Mouse (Mus musculus) kidney, postnatal 4 days (tissue): ENCODE data around the gene Gucy2f.
"Not testable (repeated sequence)": the region's sequence is repeated elsewhere in the genome, so short reads cannot be mapped to it uniquely, and the experiment has no call there.

ENCODE experiments used
- DNase-seq, 2 experiments: peaks; one replicate each; pipeline ENCODE4 v3.0.0; 2021; ENCODE audit warnings: mixed read lengths in 2 of 2

Gucy2f gene

DNA sequence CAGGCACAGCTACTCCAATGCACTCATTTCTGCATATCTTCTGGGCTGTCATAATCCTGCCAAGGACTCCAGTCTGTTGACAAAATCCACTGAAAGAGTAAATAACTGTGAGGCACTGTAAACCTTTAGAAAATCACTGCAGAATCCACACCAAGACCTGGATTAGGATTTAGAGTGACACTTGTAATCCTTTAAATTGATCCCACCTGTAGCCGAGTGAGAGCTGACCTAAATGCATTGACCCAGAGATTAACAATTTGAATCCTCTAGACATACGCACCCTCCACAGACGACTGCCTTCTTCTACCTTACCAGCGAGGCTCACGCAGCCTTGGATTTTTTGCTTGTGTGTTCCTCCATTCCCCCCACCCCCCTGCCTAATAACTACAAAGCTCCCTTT lies at the start of gene Gucy2f:
Gucy2f (minus strand) TSS at position 101 of the 400 bp plus-strand sequence.
- DNase-seq, result no peak

DNA sequence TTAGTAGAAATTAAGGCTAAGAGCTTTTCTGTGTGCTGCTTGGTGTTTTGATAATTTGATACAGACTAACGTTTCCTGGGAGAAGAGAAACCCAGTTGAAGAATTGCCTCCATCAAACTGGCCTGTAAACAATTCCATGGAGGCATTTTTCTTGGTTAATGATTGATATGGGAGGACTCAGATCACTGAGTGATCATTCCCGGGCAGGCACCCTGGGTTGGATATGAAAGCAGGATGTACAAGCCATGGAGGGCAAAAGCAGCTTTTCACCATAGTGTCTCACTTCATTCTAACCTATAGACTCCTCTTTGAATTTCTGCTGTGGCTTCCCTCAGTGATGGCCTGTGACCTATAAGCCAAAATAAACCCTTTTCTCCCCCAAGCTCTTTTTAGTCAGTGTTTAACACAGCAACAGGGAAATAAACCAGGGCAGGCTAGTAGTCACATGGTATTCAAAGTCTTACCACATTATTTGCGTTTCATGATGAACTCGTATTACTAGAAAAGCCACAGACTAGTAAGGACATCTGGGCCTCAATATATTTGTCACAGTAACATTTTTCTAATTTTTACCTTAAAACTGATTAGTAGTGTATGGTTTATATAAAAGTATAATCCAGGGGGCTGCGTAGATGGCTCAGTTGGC lies 49.1 kb upstream of the Gucy2f start:
- no peak for DNase-seq

DNA sequence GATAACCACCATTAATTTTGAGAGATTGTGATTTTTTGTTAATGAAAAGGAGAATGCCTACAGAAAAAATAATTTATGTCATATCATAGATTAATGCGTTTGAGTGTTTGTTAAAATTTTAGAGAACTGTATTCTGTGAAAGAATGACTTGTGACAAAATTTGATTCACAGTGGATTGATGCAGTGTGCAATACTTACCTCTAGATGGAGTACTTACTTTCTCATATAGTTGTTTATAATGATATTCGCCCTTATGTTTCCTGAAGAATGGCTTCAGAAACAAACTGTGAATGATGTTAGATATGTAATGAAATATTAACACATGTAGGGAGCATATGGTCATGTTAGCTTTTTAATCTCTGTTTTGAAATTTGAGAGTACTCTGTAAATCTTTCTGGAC lies 40.4 kb upstream of the Gucy2f start:
- no peak for DNase-seq

DNA sequence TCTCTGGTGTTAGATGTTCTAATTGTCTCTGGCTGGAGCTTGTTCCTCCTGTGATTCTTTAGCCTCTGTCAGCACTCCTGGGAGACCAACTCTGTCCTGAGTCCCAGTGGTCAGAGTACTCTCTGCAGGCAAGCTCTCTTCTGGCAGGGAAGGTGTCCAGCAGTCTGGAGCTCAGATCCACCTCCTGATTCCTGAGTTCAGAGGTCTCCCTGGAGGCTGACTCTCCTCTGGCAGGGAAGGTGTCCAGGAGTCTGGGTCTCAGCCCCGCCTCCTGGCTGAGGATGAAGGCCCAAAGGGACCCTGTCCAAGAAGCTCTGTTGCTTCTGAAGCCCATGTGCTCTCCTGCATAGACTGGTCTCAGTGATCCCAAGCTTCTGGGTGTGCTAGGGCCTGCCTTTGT lies 39.4 kb upstream of the Gucy2f start:
- not testable (repeated sequence) for DNase-seq

DNA sequence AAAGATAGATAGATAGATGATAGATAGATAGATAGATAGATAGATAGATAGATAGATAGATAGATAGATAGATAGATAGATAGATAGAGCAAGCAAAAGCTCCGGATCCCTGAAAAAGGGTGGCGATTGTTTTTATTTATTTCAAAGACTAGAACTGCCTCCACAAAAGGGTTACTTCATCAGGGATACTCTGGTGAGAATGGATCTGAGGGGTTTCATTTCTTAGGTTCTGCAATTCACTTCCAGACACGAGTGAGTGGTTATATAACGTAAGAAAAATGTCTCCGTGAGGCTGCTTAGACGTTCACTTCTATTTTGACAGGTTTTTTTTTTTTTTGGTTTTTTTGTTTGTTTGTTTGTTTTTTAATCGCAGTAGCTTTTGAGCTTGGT lies 32.0 kb upstream of the Gucy2f start:
- DNase-seq, result no peak

DNA sequence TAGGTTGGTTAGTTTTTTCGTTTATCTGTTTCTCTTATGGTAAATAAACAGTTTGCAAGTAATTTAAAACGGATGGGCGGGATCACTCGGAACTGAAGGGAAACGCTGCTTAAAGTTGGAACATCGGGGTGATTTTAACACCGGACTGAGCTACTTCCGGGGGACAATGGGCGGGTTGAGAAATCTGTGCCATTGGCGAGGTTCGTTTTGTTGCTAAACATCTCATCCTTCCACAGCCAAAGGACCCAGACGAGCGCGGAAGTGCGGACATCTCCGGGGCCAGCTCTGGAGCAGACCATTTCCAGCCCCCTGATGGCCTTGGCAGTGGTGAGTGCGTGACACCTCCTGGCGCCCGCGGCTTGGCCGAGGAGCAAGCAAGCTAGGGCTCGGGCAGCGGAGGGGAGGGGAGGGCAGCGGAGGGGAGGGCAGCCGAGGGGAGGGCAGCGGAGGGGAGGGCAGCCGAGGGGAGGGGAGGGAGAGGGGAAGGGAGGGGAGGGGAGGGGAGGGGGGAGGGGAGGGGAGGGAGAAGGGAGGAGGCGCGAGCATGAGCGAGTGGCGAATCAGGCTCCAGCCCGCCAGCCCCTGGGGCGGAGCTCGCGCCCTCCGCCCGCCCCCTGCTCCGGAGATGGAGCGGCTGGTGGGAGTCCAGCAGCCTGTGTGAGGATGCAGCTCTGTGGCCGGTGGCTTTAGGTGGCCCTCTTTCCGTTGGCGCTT lies 31.5 kb upstream of the Gucy2f start:
- peak; percentile 76 to 85 for DNase-seq

DNA sequence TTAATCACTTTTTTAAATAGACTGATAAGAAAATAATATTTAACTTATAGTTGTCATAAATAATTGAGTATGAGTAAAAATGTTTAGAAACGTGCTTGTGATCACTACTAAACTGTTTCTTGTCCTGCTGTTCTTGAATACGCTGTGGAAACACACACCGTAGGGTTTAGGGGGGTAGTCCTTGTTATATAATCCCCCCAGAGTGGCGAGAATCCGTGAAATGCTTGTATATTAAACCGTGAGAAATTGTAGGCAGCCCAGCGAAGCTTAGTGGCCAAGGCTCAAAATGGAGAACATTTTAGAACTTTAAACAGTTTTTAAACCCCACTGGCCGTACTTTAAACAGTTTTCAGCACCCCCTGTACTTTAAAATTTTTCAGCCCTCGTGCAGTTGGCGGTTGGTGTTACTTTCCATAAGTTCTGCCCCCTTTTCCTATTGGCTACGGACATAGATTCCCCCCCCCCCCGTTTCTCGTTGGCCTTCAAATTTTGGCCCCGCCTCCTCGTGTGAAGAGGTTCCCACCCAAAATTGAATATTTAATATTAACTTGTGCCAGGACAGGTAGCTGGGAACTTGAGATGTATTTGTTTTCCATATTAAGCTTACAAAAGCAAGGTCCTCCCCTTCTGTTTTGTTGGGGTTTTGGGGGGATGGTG lies 30.8 kb upstream of the Gucy2f start:
- DNase-seq, result peak; percentile 47 to 63

DNA sequence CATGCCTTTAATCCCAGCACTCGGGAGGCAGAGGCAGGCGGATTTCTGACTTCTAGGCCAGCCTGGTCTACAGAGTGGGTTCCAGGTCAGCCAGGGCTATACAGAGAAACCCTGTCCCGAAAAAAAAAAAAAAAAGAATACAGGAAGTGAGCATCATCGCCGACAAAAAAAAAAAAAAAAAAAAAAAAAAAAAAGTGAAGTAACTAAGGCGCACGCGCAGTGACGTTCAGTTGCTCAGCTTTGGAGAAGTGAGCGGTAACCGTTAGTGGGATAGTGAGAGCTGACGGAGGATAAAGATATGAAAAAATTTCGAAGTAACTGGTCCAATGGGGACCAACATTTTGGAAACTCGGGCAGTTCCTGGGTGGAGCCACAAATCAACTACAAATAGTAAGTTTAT lies 29.8 kb upstream of the Gucy2f start, which contains the start of gene Nxt2:
Nxt2 (plus strand) TSS at position 229 of the 400 bp plus-strand sequence.
- no peak for DNase-seq

DNA sequence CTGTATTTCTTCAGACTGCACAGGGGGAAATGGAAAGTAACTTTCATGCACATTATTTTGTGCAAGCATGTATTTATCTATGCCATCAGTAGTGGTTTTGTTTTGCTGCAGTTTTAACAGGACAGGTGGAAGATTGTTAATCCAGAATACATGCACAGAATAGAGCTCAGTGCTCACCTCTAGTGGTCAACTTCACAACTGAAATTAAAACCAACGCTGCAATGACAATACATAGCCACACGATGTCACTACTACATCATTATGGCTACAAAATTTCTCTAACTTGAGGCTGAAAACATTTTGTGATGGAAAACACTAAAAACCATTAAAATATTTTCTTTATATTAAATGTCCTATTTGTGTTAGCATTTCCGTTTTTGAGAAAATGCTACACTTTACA lies 3.6 kb upstream of the Gucy2f start:
- DNase-seq, result no peak

DNA sequence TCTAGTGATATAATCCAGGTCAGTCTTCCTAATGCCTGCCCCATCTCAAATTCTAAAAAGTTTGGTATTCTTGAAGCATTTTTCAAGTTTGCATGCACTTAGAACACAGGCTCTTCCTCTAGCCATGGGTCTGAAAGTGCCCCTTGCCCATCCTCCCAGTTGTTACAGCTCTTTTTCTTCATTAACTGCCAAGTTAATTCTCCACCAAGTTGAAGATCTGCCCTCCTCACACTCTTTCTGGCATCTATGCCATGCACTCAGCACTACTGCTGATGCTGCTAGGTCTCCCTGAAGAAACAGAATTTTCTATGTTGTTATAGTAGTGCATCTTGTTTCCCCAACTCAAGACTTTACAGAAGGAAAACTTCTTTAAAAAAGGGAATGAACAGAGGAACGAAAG lies 1.2 kb downstream of the Gucy2f start:
- no peak for DNase-seq

DNA sequence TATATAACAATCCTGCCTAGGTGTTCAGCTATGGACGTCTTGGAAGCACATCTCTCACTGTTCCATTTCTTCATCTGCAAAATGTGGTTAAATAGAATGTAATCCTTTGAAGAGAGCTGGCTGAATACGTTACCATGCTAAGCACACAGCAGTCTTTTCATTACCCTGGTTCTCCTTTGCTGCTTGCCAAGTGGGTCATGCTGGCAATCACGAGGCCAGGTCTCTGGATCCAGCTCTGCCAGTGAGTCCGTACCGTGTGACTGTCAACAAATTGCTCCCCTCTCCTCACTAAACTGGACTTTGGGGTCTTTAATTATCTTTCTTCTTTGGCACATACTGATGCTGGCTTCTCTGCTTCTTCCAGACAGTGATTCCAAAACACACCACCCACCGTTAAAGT lies 2.3 kb downstream of the Gucy2f start:
- peak in 1 of 2 experiments; percentile 17 for DNase-seq

DNA sequence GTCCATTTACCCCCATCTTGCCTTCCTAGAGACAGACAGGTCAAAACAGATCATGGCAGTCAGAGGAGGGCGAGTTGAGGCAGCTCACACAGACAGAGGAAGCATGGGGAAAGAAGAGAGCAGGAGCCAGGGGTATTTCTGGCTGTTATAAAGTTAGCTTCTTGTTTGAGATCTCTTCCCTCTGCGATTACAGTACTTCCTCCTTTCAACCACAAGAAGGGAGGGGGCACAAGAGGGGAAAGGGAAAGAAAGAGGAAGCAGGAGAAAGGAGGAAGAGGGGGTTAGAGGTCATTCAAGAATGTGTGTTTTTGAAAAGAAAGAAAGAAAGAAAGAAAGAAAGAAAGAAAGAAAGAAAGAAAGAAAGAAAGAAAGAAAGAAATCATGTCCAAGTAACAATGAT lies 6.4 kb downstream of the Gucy2f start:
- no peak for DNase-seq

DNA sequence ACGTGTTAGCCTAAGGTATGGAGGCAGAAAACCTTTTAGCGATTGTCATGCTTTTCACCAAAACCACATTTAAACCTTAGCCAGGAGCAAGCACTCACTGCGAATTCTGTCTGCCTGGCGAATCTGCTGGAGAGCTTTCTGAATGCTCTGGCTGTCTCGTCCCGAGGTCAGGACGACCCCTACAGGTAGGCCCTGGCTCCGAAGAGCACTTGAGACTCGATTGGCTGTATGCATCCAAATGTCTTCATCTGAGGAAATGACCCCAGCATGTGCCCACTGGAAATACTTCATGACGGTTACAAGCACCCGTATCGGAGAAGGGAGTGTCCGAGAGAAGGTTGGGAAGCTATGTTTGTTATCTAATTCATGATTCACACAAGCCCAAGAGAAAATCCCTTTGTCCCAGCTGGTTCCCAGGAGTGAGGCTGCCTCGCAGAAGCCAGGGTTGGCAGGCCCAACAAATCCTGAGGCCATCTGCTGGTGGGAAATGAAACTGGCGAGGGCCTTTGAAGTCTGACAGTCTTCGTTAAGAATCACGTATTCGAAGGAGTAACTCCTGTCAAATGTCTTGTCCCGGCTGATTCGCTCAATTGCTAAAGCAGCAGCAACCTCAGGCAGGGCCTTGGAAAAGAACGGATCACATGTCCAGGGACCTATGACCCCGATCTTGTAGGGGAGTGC lies 7.6 kb downstream of the Gucy2f start:
- peak; percentile 67 to 72 for DNase-seq

DNA sequence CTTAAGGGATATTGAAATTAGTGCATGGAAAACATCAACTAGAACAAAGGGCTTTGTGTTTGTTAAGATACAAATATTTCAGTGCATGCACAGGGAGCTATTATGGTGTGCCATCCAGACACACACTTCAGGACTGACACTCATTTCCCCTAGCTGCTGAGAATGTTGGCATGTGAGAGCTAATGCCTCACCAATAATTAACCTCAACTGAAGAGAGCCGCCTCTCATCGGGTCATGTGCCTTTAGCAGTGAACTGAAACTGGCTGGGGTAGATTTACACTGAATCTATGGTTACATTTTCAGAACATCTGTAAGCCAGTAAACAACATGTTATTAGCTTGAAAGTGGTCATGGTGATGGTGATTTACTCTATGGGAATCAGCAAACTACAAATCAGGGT lies 14.7 kb downstream of the Gucy2f start:
- no peak for DNase-seq

DNA sequence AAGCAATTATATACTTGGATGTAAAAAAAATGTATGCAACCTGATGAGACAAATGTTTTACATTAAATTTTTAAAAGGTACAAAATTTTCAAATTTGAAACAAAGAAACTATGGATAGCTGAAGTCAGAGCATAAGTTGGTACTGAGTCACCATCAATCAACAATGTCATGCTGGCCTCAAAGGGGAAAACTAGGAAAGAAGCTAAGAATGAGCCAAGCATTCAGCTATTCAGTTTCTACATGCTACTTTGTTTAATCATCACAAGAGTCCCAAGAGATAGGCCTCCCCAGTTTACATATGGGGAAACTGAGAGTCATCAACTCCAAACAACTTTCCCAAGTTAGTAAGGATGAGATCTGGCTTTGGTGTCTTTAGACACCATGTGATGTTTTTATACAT lies 19.8 kb downstream of the Gucy2f start:
- no peak for DNase-seq

DNA sequence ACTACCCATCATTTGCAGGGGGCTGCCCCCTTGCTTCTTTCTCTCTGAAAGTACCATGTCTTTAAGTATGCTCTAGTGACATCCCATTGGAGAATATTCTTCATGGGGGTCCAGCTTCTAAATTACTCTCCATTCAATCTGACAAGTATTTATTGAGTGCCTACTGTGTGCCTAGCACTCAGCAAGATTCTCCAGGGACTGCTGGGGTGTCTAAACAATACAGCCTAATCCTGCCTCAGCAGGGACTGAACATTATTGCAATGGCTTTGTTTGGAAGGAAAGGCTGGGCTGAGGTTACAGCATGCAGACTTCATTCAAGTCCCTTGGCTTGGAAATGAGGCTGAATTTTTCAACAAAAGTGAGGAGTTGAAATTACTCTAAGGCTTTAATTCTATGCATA lies 81.0 kb downstream of the Gucy2f start:
- DNase-seq, result no peak

DNA sequence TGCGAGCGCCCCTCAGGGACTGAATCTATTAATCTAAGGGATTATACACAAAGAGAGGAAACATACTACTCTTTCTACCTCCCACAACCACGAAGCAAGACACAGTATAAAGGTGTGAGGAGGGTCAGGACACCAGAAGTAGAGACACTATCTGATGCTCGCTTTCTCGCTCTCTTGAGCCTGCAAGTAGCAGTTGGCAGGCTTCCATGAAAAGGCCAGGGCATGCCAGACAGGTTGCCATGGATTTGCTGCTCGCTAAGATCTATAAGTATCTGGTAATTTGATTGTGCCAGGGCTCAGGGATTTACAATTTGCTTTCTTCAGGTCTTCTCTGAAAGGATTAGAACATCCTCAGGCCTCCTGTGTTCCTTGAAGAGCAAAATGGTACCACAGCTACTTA lies 85.5 kb downstream of the Gucy2f start:
- no peak for DNase-seq

DNA sequence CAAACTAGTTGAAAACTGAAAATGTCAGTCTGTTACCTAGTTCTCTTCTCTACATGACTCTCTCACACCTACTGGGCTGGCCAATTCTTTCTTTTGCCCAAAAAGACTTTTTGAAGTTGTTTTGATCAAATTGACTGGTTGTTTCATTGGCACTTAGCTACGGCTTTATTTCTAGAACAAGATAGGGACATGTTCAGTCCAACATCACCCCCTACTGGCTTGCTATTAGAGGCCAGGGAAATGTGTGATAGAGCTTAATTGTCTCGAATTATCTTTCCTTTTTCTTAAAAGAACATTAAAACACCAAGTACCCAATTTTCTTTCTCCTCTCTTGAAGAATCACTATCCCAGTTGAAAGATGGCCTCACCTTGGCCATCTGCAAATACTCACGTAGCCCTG lies 99.8 kb downstream of the Gucy2f start:
- DNase-seq, result peak; percentile 15 to 28

DNA sequence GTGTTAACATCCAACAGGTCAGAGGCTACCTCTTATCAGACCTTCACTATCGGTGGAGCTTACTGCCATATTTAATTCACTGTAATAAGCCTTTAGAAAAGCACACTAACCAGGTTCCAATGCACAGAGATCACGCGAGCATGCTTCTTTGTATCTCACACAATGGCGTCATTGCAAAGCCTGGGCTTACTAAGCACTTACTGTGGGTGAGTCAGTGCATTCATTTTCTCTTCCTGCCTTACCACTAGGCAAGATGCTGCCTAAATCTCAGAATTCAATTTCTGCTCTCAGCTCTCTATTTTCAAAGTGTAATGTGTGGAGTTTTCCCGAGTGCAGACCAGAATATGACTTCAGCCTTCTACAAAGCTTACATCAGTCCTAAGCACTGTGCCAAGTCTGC lies 101.2 kb downstream of the Gucy2f start:
- DNase-seq, result no peak

DNA sequence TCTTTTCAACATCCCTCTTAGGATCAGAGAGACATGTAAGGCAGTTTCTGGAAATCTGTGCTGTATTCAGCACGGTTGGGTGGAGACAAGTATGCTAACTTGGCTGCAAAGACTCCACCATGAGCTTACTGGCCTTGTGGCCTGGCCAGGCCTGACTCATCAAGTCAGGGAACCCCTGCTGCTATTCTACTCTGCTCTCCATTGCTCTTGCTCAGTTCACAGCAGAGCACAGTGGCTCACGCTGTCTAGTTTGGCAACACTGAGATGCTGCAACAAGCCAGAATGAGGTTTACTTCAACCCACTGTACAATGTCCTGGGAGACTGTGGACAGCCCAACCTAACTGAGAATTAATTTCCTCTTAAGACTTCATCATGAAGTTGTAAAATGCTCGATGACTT lies 134.1 kb downstream of the Gucy2f start:
- no peak for DNase-seq
